Mouse (Mus musculus): Measurements from ENCODE around the gene Gapvd1.

GRCm38 (mm10) chr2:34670470-34670869 is 84.6 kb downstream of the Gapvd1 start:
- TF ChIP-seq CTCF (IDR thresholded peaks at IDR 0.05; ENCODE audit: low read depth, low read length): no peak
- TF ChIP-seq POLR2A (IDR thresholded peaks at IDR 0.05; ENCODE audit: extremely low read depth, insufficient read depth, low read length): no peak
